Mouse (Mus musculus) kidney, postnatal 14 days (tissue): Measurements from ENCODE around the gene Cdkn2d.
A peak's percentile ranks its signal among the peaks of the same experiment; 100 is the strongest.

Source experiments
- DNase-seq: peaks from one replicate; pipeline ENCODE4 v3.0.0; 2022; ENCODE audit warnings: mixed read lengths

The Cdkn2d gene

GRCm38 (mm10) chr9:21243826-21244427 lies 47.3 kb downstream of the Cdkn2d start:
- DNase-seq: no peak

DNA sequence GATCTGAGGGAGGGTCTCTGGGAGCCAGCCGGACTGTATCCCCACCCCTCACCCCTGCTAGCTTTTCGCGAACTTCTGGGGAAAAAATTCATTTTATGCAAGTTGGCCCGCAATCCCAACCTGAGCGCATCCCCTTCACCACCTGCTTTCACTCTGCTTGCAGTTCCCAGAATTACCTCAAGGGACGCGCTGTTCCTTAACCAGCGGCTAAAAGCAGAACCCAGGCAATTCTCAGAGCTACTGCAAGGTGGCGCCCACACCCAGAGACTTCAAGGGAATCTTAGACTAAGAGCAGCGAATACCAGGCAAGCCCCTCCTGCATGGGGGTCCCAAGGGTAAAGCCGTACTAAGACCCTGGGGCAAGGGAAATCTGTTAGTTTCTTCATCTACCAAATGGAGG lies 49.9 kb downstream of the Cdkn2d start:
- peak; percentile 87 for DNase-seq

GRCm38 (mm10) chr9:21239465-21239848 lies 51.8 kb downstream of the Cdkn2d start:
- DNase-seq: no peak

DNA sequence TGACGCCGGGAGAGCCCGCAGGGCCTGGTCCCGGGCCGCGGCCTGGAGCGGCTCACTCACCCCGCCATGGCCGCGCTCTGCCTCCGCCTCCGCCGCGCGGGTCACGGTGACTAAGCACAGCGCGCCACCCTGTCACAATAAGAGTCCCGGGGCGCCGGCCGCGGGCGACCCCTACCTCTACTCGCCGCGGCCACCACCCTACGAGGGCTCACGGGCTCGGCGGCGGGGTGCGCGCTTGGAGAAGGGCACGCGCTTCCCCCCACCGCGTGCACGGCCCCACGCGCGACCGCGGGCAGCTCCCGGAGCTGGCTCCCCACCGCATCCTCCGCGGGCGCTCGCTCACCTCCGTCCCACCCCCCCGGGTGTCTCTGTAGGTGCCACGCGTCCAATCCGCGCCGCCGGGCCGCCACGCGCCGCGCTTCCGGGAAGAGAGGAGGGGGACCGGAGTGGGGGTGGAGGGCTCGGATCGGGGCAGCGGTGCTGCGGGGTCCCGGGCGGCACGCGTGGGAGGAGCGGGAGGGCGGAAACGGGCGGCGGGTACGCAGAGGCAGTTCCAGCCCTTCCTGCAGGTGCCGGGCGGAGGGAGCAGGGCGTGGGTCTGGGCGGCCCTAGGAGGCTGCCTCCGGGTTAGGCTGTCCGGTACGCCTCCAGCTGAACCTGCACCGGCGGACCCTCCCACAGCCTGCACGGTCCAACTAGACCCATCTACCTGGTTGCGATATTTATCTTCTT lies 52.3 kb downstream of the Cdkn2d start, which contains the start of gene Keap1:
TSS of gene Keap1 (minus strand) at position 629 of the 732 bp plus-strand sequence.
- peak; percentile 90 for DNase-seq
